Mouse (Mus musculus) heart, postnatal 0 days (tissue): ENCODE data around the gene Spsb3.

Source experiments
- CTCF ChIP-seq: IDR thresholded peaks from 2 replicates; pipeline ENCODE4 v1.5.1; 2016; ENCODE audit warnings: antibody characterized with exemption, control low read depth, low read depth
- EP300 ChIP-seq: IDR thresholded peaks from 2 replicates; pipeline ENCODE4 v1.6.1; 2016; ENCODE audit warnings: antibody characterized with exemption, low read depth

DNA sequence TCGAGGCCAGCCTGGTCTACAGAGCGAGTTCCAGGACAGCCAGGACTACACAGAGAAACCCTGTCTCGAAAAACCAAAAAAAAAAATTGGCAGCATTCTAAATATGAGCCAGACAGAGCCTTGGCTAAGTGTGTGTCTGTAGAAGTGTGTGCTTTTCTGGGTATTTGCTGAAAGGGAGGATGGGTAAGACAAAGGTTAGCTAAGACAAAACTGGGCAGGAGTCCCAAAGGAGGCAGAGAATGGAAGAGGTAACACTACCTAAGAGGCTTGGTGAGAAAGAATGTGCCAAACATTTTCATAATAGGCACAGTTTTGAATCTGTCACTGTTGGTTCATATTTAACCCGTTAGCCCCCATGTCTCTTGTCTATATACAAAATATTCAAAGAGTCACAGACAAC is 46.0 kb downstream of the Spsb3 start:
- TF ChIP-seq CTCF (no peak), EP300 (no peak)
